ENCODE assay signal across 7 mouse cellular contexts in genomic region chr12:17882117-17883116, GRCm38 (mm10).
A peak's percentile ranks its signal among the peaks of the same experiment; 100 is the strongest.
DNase-seq lines count a peak whose midpoint lies in the region; ATAC-seq and TF ChIP-seq lines count a peak whose summit lies in the region.
"Not testable (repeated sequence)": the region's sequence is repeated elsewhere in the genome, so short reads cannot be mapped to it uniquely, and the experiment has no call there.

No protein-coding gene starts in this region.

- 2% methylated on average over 55 of the region's 65 CpGs for WGBS in forebrain, embryonic 13.5 days
- WGBS in kidney, postnatal 0 days, result 2% methylated on average over 58 of the region's 65 CpGs
- 3% methylated on average over 34 of the region's 65 CpGs for WGBS in limb, embryonic 14.5 days
- 3% methylated on average over 61 of the region's 65 CpGs for WGBS in midbrain, embryonic 11.5 days

- H3K4me1 ChIP-seq in forebrain, embryonic 13.5 days; kidney, postnatal 0 days (replicated peaks; ENCODE audit: insufficient read depth, low read length); limb, embryonic 14.5 days (ENCODE audit: control insufficient read depth, insufficient read depth, low read length); midbrain, embryonic 11.5 days (ENCODE audit: control insufficient read depth, insufficient read depth, low read length): not testable (repeated sequence)

- DNase-seq in cerebellum, adult 11-12 months, result peak; percentile 7
- DNase-seq in heart, postnatal 14 days, result peak; percentile 4 to 8
- DNase-seq in kidney, postnatal 0 days (ENCODE audit: low spot score), result peak; percentile 2
- not testable (repeated sequence) for DNase-seq in limb, embryonic 14.5 days (ENCODE audit: low spot score)
- DNase-seq in midbrain, embryonic 11.5 days (ENCODE audit: low spot score, missing footprints), result peak; percentile 92
- DNase-seq in right cerebral cortex, postnatal 10 days (ENCODE audit: low spot score in 2 of 2), result peak; percentile 26 to 29

- peak overlapping the region; percentile 80 for H3K27ac ChIP-seq in forebrain, embryonic 13.5 days
- peak overlapping the region; percentile 90 for H3K27ac ChIP-seq in kidney, postnatal 0 days
- H3K27ac ChIP-seq in limb, embryonic 14.5 days (replicated peaks; ENCODE audit: low read depth, low read length), result peak overlapping the region; percentile 83
- peak overlapping the region; percentile 38 for H3K27ac ChIP-seq in midbrain, embryonic 11.5 days (ENCODE audit: low read depth, low read length)

- peaks cover 15% of the 10 kb centered on the region for H3K9me3 ChIP-seq in forebrain, embryonic 13.5 days (replicated peaks)
- H3K9me3 ChIP-seq in kidney, postnatal 0 days (replicated peaks; ENCODE audit: low read length); limb, embryonic 14.5 days (ENCODE audit: control insufficient read depth, low read length); midbrain, embryonic 11.5 days (ENCODE audit: control insufficient read depth, low read length): not testable (repeated sequence)

- not testable (repeated sequence) for TF ChIP-seq CTCF in kidney, postnatal 0 days (IDR thresholded peaks at IDR 0.05; ENCODE audit: low read depth)

- H3K36me3 ChIP-seq in forebrain, embryonic 13.5 days (ENCODE audit: poor library complexity, severe bottlenecking); kidney, postnatal 0 days (ENCODE audit: insufficient read depth, low read length); limb, embryonic 14.5 days (ENCODE audit: control insufficient read depth, insufficient read depth, low read length); midbrain, embryonic 11.5 days (ENCODE audit: control insufficient read depth, insufficient read depth, low read length): not testable (repeated sequence)

- H3K9ac ChIP-seq in forebrain, embryonic 13.5 days, result peak overlapping the region; percentile 84
- peak overlapping the region; percentile 91 for H3K9ac ChIP-seq in kidney, postnatal 0 days (ENCODE audit: low read depth, low read length)
- H3K9ac ChIP-seq in limb, embryonic 14.5 days (ENCODE audit: low read depth, low read length, severe bottlenecking), result peak overlapping the region; percentile 91
- peak overlapping the region; percentile 76 for H3K9ac ChIP-seq in midbrain, embryonic 11.5 days (ENCODE audit: low read length)

- not testable (repeated sequence) for H3K27me3 ChIP-seq in forebrain, embryonic 13.5 days; kidney, postnatal 0 days (ENCODE audit: insufficient read depth, low read length); limb, embryonic 14.5 days (ENCODE audit: control insufficient read depth, insufficient read depth, low read length); midbrain, embryonic 11.5 days (ENCODE audit: control insufficient read depth, insufficient read depth, low read length)

- TF ChIP-seq POLR2A in limb, embryonic 14.5 days (IDR thresholded peaks at IDR 0.05; ENCODE audit: borderline replicate concordance, extremely low read depth, insufficient read depth, insufficient read length), result not testable (repeated sequence)

- intact Hi-C loops in heart, postnatal 14 days (cut with DNase I), result not testable (repeated sequence)

- H3K4me2 ChIP-seq in forebrain, embryonic 13.5 days, result peak overlapping the region; percentile 59
- peak overlapping the region; percentile 55 for H3K4me2 ChIP-seq in kidney, postnatal 0 days (ENCODE audit: low read length)
- peak overlapping the region; percentile 49 for H3K4me2 ChIP-seq in limb, embryonic 14.5 days (replicated peaks; ENCODE audit: low read depth, low read length, severe bottlenecking)
- peak overlapping the region; percentile 43 for H3K4me2 ChIP-seq in midbrain, embryonic 11.5 days

- H3K4me3 ChIP-seq in forebrain, embryonic 13.5 days, result peak overlapping the region; percentile 79
- peak overlapping the region; percentile 86 for H3K4me3 ChIP-seq in kidney, postnatal 0 days (replicated peaks; ENCODE audit: low read depth, low read length)
- H3K4me3 ChIP-seq in limb, embryonic 14.5 days (replicated peaks; ENCODE audit: low read length), result peak overlapping the region; percentile 85
- H3K4me3 ChIP-seq in midbrain, embryonic 11.5 days (ENCODE audit: low read depth, low read length), result peak overlapping the region; percentile 60

- ATAC-seq in forebrain, embryonic 13.5 days; kidney, postnatal 0 days (replicated peaks; ENCODE audit: low FRiP score, low read depth); limb, embryonic 14.5 days (ENCODE audit: low FRiP score, low read depth); midbrain, embryonic 11.5 days (ENCODE audit: low FRiP score): not testable (repeated sequence)

Comparison
In these comparisons a context has a peak if more than half of its experiments do, and no peak if none do; other contexts are left out.
1. H3K27ac ChIP-seq: peak in every context shown above with its lines; median percentile 90 in kidney, postnatal 0 days; 83 in limb, embryonic 14.5 days; 80 in forebrain, embryonic 13.5 days; 38 in midbrain, embryonic 11.5 days.